Mouse (Mus musculus) heart, adult 9 months (tissue): ENCODE results near the gene Rgs17.

ENCODE experiments used
- DNase-seq, 2 experiments: peaks; one replicate each; pipeline ENCODE4 v3.0.0; 2022; ENCODE audit warnings: low spot score in 2 of 2

The Rgs17 gene

GRCm38 (mm10) chr10:5823740-5824491 lies 98.3 kb downstream of the Rgs17 start, which contains the start of gene Mtrf1l:
TSS of gene Mtrf1l (minus strand) at chr10:5823910.
- peak; percentile 97 to 98 for DNase-seq

GRCm38 (mm10) chr10:5823291-5823739 lies 98.9 kb downstream of the Rgs17 start:
- DNase-seq = peak in 1 of 2 experiments; percentile 40

GRCm38 (mm10) chr10:5818772-5819171 lies 103.4 kb downstream of the Rgs17 start:
- no peak for DNase-seq

GRCm38 (mm10) chr10:5815968-5816367 lies 106.2 kb downstream of the Rgs17 start:
- no peak for DNase-seq

GRCm38 (mm10) chr10:5813724-5814123 lies 108.5 kb downstream of the Rgs17 start:
- DNase-seq = no peak

- DNase-seq = no peak
Measured at GRCm38 (mm10) chr10:5807683-5808082, 114.5 kb downstream of the Rgs17 start.

- DNase-seq = no peak
Measured at GRCm38 (mm10) chr10:5806996-5807395, 115.2 kb downstream of the Rgs17 start.

- peak; percentile 12 to 29 for DNase-seq
Measured at GRCm38 (mm10) chr10:5806416-5806815, 115.8 kb downstream of the Rgs17 start.

- peak; percentile 96 to 97 for DNase-seq
Measured at GRCm38 (mm10) chr10:5805731-5806307, 116.4 kb downstream of the Rgs17 start.

GRCm38 (mm10) chr10:5805243-5805730 lies 116.9 kb downstream of the Rgs17 start, which contains the start of gene Fbxo5:
TSS of gene Fbxo5 (minus strand) at chr10:5805600.
- peak; percentile 98 for DNase-seq

GRCm38 (mm10) chr10:5804691-5805156 lies 117.5 kb downstream of the Rgs17 start:
- peak in 1 of 2 experiments; percentile 4 for DNase-seq

GRCm38 (mm10) chr10:5803739-5804138 lies 118.5 kb downstream of the Rgs17 start:
- no peak for DNase-seq

GRCm38 (mm10) chr10:5802866-5803265 lies 119.3 kb downstream of the Rgs17 start:
- DNase-seq = no peak

GRCm38 (mm10) chr10:5800490-5800889 lies 121.7 kb downstream of the Rgs17 start:
- DNase-seq = no peak

GRCm38 (mm10) chr10:5798069-5798468 lies 124.1 kb downstream of the Rgs17 start:
- no peak for DNase-seq

- no peak for DNase-seq
Measured at GRCm38 (mm10) chr10:5790657-5791056, 131.5 kb downstream of the Rgs17 start.

- no peak for DNase-seq
Measured at GRCm38 (mm10) chr10:5786923-5787322, 135.3 kb downstream of the Rgs17 start.
